Mouse (Mus musculus): ENCODE results near the gene Col19a1.

DNA sequence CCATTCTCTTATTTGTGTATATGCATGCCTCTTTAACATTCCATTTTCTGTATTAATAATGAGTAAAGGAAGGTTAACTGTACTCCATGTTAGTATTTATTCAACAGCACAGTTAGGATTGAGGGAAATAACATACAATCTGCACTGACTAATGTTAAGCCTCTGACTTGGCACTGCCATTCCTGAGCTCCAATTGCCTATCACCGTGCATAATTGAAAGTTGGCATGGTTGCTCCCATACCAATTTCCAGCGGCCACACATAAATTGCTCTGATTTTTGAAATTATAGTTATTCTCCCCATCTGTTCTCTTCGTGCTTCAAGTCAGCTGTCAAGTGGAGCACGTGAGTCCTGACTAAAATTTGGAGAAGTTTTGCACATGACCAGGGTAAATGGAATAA, 91.9 kb downstream of the Col19a1 start:
- no peak for TF ChIP-seq POLR2A (IDR thresholded peaks at IDR 0.05; ENCODE audit: insufficient read depth, low read length)
- no peak for TF ChIP-seq CTCF (IDR thresholded peaks at IDR 0.05; ENCODE audit: low read depth, low read length)
